Mouse (Mus musculus) layer of hippocampus, postnatal 14 days (tissue): ENCODE results near the gene Plod2. TPM values are rescaled to one million over a fixed set of nuclear protein-coding genes. Genes with fewer than 3 reads are reported as not detected.

Experiments
- DNase-seq, 2 experiments: peaks; one replicate each; pipeline ENCODE4 v3.0.0; 2021 to 2022; ENCODE audit warnings: low spot score in 2 of 2, mixed read lengths in 1 of 2
- long read RNA-seq, 2 experiments: library from polyadenylated mRNA; stranded (forward); transcript quantifications; one replicate each; pipeline ENCODE4 v2.0.0; 2021
- total RNA-seq, 2 experiments: library from RNA; stranded (reverse); gene quantifications; 2 replicates each; pipeline ENCODE4 v1.2.3; 2021

Plod2 gene
- total RNA-seq, result 10 to 100 TPM; 10.1 to 11.7 TPM
- long read RNA-seq, experiment 1, transcript Plod2-201 (19 exons, 3,649 nt), result major isoform, 7 of 14 reads
- long read RNA-seq, experiment 1, partial matches to known transcripts, result 1 of 14 reads
- long read RNA-seq, experiment 1, other reads (novel, unspliced or antisense), result 5 of 14 reads
- long read RNA-seq, experiment 2, transcript Plod2-203 (20 exons, 3,663 nt), result major isoform, 5 of 11 reads
- long read RNA-seq, experiment 2, partial matches to known transcripts, result 2 of 11 reads
- long read RNA-seq, experiment 2, other reads (novel, unspliced or antisense), result 0 of 11 reads

- peak; percentile 41 to 55 for DNase-seq
Measured at GRCm38 (mm10) chr9:92541977-92542561, at the start of gene Plod2. Gene Plod2, plus strand, starts transcription at chr9:92542223.

- DNase-seq, result peak; percentile 75 to 86
Measured at GRCm38 (mm10) chr9:92499710-92500410, 42.2 kb upstream of the Plod2 start.

GRCm38 (mm10) chr9:92504256-92504655 is 37.8 kb upstream of the Plod2 start:
- DNase-seq, result no peak

GRCm38 (mm10) chr9:92504889-92505288 is 37.1 kb upstream of the Plod2 start:
- DNase-seq, result no peak

GRCm38 (mm10) chr9:92511696-92512095 is 30.3 kb upstream of the Plod2 start:
- no peak for DNase-seq

- no peak for DNase-seq
Measured at GRCm38 (mm10) chr9:92517036-92517435, 25.0 kb upstream of the Plod2 start.

- no peak for DNase-seq
Measured at GRCm38 (mm10) chr9:92520751-92521150, 21.3 kb upstream of the Plod2 start.

GRCm38 (mm10) chr9:92524506-92524905 is 17.5 kb upstream of the Plod2 start:
- DNase-seq, result no peak

- DNase-seq, result no peak
Measured at GRCm38 (mm10) chr9:92530055-92530454, 12.0 kb upstream of the Plod2 start.

GRCm38 (mm10) chr9:92537735-92538134 is 4.3 kb upstream of the Plod2 start:
- peak in 1 of 2 experiments; percentile 24 for DNase-seq

GRCm38 (mm10) chr9:92538216-92538615 is 3.8 kb upstream of the Plod2 start:
- no peak for DNase-seq

- peak; percentile 38 to 45 for DNase-seq
Measured at GRCm38 (mm10) chr9:92542591-92543416, 781 bp downstream of the Plod2 start.

- no peak for DNase-seq
Measured at GRCm38 (mm10) chr9:92544146-92544545, 2.1 kb downstream of the Plod2 start.

- DNase-seq, result no peak
Measured at GRCm38 (mm10) chr9:92545021-92545420, 3.0 kb downstream of the Plod2 start.

GRCm38 (mm10) chr9:92546446-92546845 is 4.4 kb downstream of the Plod2 start:
- no peak for DNase-seq

- DNase-seq, result no peak
Measured at GRCm38 (mm10) chr9:92547106-92547505, 5.1 kb downstream of the Plod2 start.

- no peak for DNase-seq
Measured at GRCm38 (mm10) chr9:92547821-92548220, 5.8 kb downstream of the Plod2 start.

GRCm38 (mm10) chr9:92548603-92549002 is 6.6 kb downstream of the Plod2 start:
- DNase-seq, result no peak

GRCm38 (mm10) chr9:92549811-92550490 is 7.9 kb downstream of the Plod2 start:
- peak in 1 of 2 experiments; percentile 42 for DNase-seq

- no peak for DNase-seq
Measured at GRCm38 (mm10) chr9:92550981-92551380, 9.0 kb downstream of the Plod2 start.

- DNase-seq, result no peak
Measured at GRCm38 (mm10) chr9:92551666-92552065, 9.6 kb downstream of the Plod2 start.
